Mouse (Mus musculus): ENCODE data around the gene Cwc27.

DNA sequence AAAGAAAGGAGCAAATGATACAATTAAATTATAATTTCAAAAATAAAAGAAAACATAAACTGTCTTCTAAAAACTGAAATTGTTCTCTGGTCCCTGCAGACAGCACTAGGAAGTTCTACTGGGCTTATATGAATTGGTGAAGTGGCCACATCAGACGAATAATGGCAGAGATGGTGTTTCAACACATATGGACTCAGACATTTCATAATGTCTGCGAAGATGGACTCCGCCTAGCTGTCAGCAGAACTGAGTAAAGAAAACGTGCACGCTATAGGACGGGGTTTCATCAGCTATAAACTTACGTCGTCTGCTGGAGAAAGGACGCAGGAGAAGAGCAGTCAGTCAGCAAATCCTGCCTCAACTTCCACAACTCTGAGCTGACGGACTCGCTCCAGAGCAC is 187.3 kb downstream of the Cwc27 start:
- TF ChIP-seq E2F4 (IDR thresholded peaks at IDR 0.05; ENCODE audit: insufficient read depth), result no peak
- no peak for TF ChIP-seq REST (IDR thresholded peaks at IDR 0.05; ENCODE audit: insufficient read depth, insufficient read length)
